Mouse (Mus musculus) fat pad, adult 2 months (tissue): ENCODE measurements around the gene Tmc3.

Source experiments
- DNase-seq: peaks from one replicate; pipeline ENCODE4 v3.0.0-alpha.2; 2011; ENCODE audit warnings: low read depth, low spot score; ENCODE audit errors: extremely low read depth

Gene Tmc3

GRCm38 (mm10) chr7:83598997-83599912, 14.5 kb downstream of the Tmc3 start:
- DNase-seq, result no peak

- DNase-seq, result no peak
Measured at GRCm38 (mm10) chr7:83599913-83600286, 15.2 kb downstream of the Tmc3 start.

GRCm38 (mm10) chr7:83604180-83604944, 19.6 kb downstream of the Tmc3 start:
- DNase-seq, result no peak

- DNase-seq, result no peak
Measured at GRCm38 (mm10) chr7:83606796-83607195, 22.1 kb downstream of the Tmc3 start.

- no peak for DNase-seq
Measured at GRCm38 (mm10) chr7:83609891-83610290, 25.2 kb downstream of the Tmc3 start.

- no peak for DNase-seq
Measured at GRCm38 (mm10) chr7:83611886-83612285, 27.2 kb downstream of the Tmc3 start.

- DNase-seq, result no peak
Measured at GRCm38 (mm10) chr7:83615272-83615671, 30.5 kb downstream of the Tmc3 start.

GRCm38 (mm10) chr7:83615815-83616214, 31.1 kb downstream of the Tmc3 start:
- DNase-seq, result no peak

- no peak for DNase-seq
Measured at GRCm38 (mm10) chr7:83616268-83616667, 31.5 kb downstream of the Tmc3 start.

GRCm38 (mm10) chr7:83618709-83619108, 34.0 kb downstream of the Tmc3 start:
- no peak for DNase-seq

GRCm38 (mm10) chr7:83622582-83622981, 37.9 kb downstream of the Tmc3 start:
- no peak for DNase-seq

- DNase-seq, result no peak
Measured at GRCm38 (mm10) chr7:83624065-83624464, 39.3 kb downstream of the Tmc3 start.

- DNase-seq, result no peak
Measured at GRCm38 (mm10) chr7:83626557-83627257, 42.0 kb downstream of the Tmc3 start.

- DNase-seq, result no peak
Measured at GRCm38 (mm10) chr7:83627369-83627768, 42.6 kb downstream of the Tmc3 start.

GRCm38 (mm10) chr7:83631073-83631827, 46.5 kb downstream of the Tmc3 start:
- no peak for DNase-seq

- DNase-seq, result no peak
Measured at GRCm38 (mm10) chr7:83631828-83632681, 47.3 kb downstream of the Tmc3 start, which contains the start of gene Stard5. Gene Stard5, plus strand, starts transcription at chr7:83631959.

GRCm38 (mm10) chr7:83632682-83633120, 48.0 kb downstream of the Tmc3 start:
- DNase-seq, result no peak

GRCm38 (mm10) chr7:83633856-83634255, 49.1 kb downstream of the Tmc3 start:
- no peak for DNase-seq

GRCm38 (mm10) chr7:83635726-83636125, 51.0 kb downstream of the Tmc3 start:
- DNase-seq, result no peak

GRCm38 (mm10) chr7:83636425-83636824, 51.7 kb downstream of the Tmc3 start:
- no peak for DNase-seq
